Mouse (Mus musculus): ENCODE measurements at regions not wholly inside any gene's neighbourhood (a gene's known extent, or its start where the extent isn't known, plus 50 kb on each side); places are given as distances from the start of the nearest gene placed in this dataset.

DNA sequence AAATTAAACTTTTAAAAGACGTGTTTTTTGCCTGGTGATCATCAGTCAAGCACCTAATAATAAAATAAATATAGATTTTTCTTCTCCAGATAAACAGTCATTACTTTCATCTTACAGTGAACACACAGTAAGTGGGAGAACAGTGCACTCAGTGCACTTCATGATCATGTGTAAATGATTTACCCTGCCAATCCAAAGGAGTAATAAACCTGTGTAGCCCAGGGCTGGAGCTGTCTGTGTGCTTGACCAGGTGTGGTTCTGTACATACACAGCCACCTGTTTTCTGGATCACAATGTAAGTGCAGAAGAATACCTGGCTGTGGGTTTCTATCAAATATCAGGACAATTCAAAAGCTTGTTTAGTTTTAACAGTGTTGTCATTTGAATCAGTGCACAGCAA lies 235.4 kb upstream of the Ccnh start:
- no peaks in the 10 kb centered on the region for H3K4me1 ChIP-seq (ENCODE audit: control insufficient read depth, insufficient read depth, low read length)
- H3K27me3 ChIP-seq (ENCODE audit: control insufficient read depth, insufficient read depth, low read depth, low read length): no peaks in the 10 kb centered on the region
- no peak overlapping the region for H3K4me3 ChIP-seq (ENCODE audit: low read depth, low read length)
- no peak overlapping the region for H3K9ac ChIP-seq (ENCODE audit: low read depth, low read length)
- H3K4me2 ChIP-seq (ENCODE audit: low read length): no peak overlapping the region
- no peak for ATAC-seq
- WGBS: 72% methylated on average over 1 of the region's 1 CpGs
- H3K36me3 ChIP-seq (ENCODE audit: control insufficient read depth, insufficient read depth, low read length): no peaks in the 10 kb centered on the region
- H3K27ac ChIP-seq (ENCODE audit: low read length): no peak overlapping the region
- no peaks in the 10 kb centered on the region for H3K9me3 ChIP-seq (replicated peaks; ENCODE audit: control insufficient read depth, low read length, poor library complexity, severe bottlenecking)

DNA sequence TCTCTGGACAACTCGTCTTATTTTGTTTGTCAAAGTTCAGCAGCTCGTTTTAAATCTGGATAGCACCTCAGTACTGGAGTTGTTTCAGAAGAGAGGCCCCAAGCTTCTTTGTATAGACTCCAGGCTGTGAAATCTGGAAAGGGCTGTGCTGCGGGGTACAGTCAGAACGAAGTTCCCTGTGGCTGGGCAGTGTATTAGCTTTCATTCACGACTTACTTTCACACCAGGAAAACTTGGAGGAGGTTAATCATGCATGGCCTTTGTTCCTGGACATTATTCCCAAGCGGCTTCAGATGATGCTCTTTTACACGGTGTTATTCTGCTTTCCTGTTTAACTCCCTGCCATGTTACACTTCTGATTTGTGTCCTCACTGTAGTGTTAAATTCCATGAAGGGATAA lies 220.3 kb upstream of the Ccnh start:
- Histone ChIP-seq H3K27me3 (ENCODE audit: control insufficient read depth, insufficient read depth, low read depth, low read length) (no peaks in the 10 kb centered on the region), H3K9ac (ENCODE audit: low read depth, low read length) (no peak overlapping the region), H3K36me3 (ENCODE audit: control insufficient read depth, insufficient read depth, low read length) (no peaks in the 10 kb centered on the region), H3K9me3 (replicated peaks; ENCODE audit: control insufficient read depth, low read length, poor library complexity, severe bottlenecking) (no peaks in the 10 kb centered on the region), H3K4me3 (ENCODE audit: low read depth, low read length) (no peak overlapping the region), H3K4me1 (ENCODE audit: control insufficient read depth, insufficient read depth, low read length) (no peaks in the 10 kb centered on the region), H3K4me2 (ENCODE audit: low read length) (no peak overlapping the region), H3K27ac (ENCODE audit: low read length) (no peak overlapping the region)
- WGBS: 22% methylated on average over 7 of the region's 7 CpGs
- ATAC-seq: no peak

Measured in midbrain, embryonic 16.5 days (tissue).